Mouse (Mus musculus): ENCODE results near the gene Notum. TPM values are rescaled to one million over a fixed set of nuclear protein-coding genes. Genes with fewer than 3 reads are reported as not detected.
"Not testable (repeated sequence)": the region's sequence is repeated elsewhere in the genome, so short reads cannot be mapped to it uniquely, and the experiment has no call there.

Gene Notum
- polyA plus RNA-seq, 1 experiment from 2014 or later, result 1.4 TPM

DNA sequence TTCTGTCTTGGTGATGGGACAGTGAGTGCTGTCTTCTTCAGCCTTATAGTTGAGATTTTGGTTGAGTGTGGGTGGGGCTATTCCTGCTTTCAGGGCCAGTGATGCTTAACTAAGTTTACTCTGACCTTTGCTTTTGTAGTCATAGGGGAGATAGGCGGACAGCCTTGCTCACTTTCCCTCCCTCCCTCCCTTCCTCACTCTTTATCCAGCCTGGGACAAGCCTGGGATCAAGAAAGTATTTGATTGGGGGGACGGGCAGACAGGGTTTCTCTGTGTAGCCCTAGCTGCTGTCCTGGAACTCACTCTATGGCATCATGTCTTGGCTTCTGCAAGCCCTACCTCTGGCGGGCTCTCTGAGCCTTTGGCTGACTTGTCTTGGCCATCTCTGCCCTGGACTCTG is 32.5 kb upstream of the Notum start:
- Histone ChIP-seq H3K4me3 (no peak overlapping the region), H3K4me2 (no peak overlapping the region), H3K27ac (no peak overlapping the region), H3K4me1 (peaks cover 14% of the 10 kb centered on the region), H3K36me3 (replicated peaks) (0 out of 2 replicates have a peak, but pooled peaks cover 2% of the 10 kb centered on the region), H3K9me3 (no peaks in the 10 kb centered on the region), H3K9ac (no peak overlapping the region), H3K27me3 (replicated peaks) (no peaks in the 10 kb centered on the region)
- no peak for ATAC-seq (replicated peaks)
- WGBS, result 67% methylated on average over 3 of the region's 3 CpGs

DNA sequence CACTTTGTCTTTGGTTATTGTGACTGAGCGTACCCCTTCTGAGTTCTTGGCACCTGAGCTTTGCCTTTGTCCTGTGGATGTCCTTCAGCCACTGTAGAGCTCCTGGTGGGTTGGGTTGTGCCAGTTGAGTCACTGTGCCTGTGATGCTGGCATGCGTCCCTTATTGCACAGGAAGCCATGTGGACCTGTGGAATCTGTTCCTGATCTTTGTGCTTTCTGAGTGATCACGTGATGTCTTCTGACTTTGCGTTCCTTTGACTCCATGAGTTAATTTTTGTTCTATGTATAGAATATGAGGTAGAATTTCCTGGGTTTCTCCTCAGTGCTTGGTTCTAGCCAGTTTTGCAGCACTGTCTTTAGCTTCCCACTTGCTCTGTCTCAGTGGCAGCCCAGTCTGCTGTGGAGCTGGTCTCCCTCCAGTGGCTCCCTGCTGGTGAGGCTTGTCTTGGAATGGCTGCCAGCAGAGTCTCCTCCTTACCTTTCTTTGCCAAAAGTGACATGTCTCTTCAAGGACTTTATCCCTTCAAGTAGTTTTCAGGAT is 31.6 kb upstream of the Notum start:
- Histone ChIP-seq H3K4me3 (no peak overlapping the region), H3K9ac (no peak overlapping the region), H3K27ac (no peak overlapping the region), H3K27me3 (replicated peaks) (no peaks in the 10 kb centered on the region), H3K4me2 (no peak overlapping the region), H3K4me1 (peaks cover 14% of the 10 kb centered on the region), H3K9me3 (no peaks in the 10 kb centered on the region), H3K36me3 (replicated peaks) (peaks cover 2% of the 10 kb centered on the region; the same call in 1 of the 2 replicates)
- no peak for ATAC-seq (replicated peaks)
- 98% methylated on average over 4 of the region's 4 CpGs for WGBS

DNA sequence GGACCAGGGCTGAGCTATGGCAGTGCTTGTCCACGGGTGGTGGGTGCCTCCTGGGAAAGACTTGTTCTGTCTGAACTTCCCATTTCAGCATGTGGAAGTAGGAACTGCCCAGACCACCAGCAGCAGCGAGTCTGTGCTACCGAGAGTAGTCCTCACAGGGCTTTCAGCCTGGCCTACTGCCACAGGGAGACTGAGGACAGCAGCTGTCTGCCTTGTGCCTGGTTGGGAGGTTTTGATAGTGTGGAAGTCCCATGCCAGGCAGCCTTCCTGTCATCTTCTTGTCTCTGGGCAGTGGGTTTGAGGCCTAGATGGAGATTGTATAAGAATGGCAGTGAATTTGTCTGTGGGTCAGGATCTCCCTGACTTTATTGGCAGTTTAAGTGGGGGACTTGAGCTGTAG is 28.4 kb upstream of the Notum start:
- no peaks in the 10 kb centered on the region for H3K4me1 ChIP-seq
- H3K36me3 ChIP-seq (replicated peaks), result peaks cover 8% of the 10 kb centered on the region
- no peaks in the 10 kb centered on the region for H3K9me3 ChIP-seq
- H3K4me2 ChIP-seq, result no peak overlapping the region
- no peaks in the 10 kb centered on the region for H3K27me3 ChIP-seq (replicated peaks)
- no peak overlapping the region for H3K27ac ChIP-seq
- H3K9ac ChIP-seq, result no peak overlapping the region
- WGBS, result 87% methylated on average over 3 of the region's 3 CpGs
- no peak for ATAC-seq (replicated peaks)
- no peak overlapping the region for H3K4me3 ChIP-seq

DNA sequence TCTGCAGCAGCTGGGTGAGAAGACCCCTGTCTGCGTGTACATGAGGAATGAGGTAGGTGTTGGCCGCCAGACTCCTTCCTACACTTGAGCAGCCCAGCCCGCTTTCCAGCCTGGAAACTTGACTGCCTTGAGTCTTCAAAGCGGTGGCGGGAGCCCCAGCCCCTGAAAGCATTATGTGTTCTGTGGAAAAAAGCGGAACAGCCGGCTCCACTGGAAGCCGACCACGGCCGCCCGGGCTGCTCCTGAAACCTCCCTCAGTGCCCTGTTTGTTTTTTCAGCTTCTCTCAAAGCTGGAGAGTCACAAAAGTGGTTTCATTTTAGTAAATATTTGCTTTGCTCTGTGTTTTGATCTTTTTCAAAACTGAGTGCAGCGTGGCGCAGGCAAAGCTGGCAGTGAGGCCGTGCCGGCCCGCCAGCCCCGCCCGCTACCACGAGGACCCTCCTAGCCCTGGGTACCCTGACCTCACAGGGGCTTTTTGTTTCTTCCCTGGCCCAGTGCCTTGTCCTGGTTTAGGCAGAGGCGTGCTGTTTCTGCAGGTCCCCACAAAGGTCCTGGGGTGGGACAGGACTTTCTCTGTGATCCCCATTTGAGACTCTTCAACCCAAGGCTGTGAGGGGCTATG is 25.8 kb upstream of the Notum start:
- Histone ChIP-seq H3K4me1 (no peaks in the 10 kb centered on the region), H3K9ac (no peak overlapping the region), H3K4me3 (no peak overlapping the region), H3K9me3 (no peaks in the 10 kb centered on the region), H3K4me2 (no peak overlapping the region), H3K36me3 (replicated peaks) (peaks cover 15% of the 10 kb centered on the region), H3K27ac (no peak overlapping the region), H3K27me3 (replicated peaks) (no peaks in the 10 kb centered on the region)
- WGBS, result 76% methylated on average over 20 of the region's 20 CpGs
- no peak for ATAC-seq (replicated peaks)

DNA sequence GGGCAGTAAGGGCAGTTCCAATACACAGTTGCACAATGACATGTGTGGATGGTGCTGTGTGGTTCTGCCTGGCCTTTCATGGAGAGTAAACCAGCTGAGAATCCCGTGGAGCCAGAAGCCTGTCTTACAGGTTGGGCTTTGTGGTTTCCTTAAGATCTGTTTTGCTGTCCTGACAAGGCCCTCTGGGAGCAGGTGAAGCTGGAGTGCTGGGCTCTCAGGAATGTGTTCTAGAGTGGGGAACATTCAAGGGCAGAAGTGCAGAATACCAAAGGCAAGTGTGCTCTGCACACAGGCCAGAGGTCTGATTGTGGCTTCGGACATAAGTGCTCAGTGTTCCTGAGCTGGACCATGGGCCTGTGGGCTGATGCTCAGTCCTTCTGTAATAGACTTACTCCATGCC is 23.7 kb upstream of the Notum start:
- Histone ChIP-seq H3K27me3 (replicated peaks) (no peaks in the 10 kb centered on the region), H3K9me3 (no peaks in the 10 kb centered on the region), H3K4me1 (no peaks in the 10 kb centered on the region), H3K4me3 (no peak overlapping the region), H3K9ac (no peak overlapping the region), H3K4me2 (no peak overlapping the region), H3K36me3 (replicated peaks) (peaks cover 20% of the 10 kb centered on the region), H3K27ac (no peak overlapping the region)
- WGBS, result 99% methylated on average over 2 of the region's 2 CpGs
- ATAC-seq (replicated peaks), result no peak

DNA sequence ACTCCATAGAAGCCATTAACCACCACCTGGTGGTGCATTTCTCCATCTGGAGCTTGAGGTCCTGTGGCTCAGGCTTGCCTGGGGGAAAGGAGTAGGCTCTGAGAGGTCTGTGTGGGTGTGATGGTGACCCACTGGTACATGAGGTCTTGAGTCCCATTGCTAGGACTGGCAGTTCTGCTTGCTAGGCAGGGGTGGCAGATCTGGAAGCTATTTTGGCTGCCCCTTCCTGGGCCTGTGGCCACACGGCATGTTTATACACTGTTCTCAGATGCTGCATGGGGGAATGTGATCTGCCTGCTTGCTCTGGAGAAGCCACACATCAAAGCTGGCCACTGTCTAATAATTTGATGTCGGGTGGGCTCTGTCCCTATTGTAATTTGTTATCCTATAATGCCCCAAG is 23.1 kb upstream of the Notum start:
- no peak for ATAC-seq (replicated peaks)
- peaks cover 20% of the 10 kb centered on the region for H3K36me3 ChIP-seq (replicated peaks)
- WGBS, result 90% methylated on average over 2 of the region's 2 CpGs
- H3K27ac ChIP-seq, result no peak overlapping the region
- H3K4me2 ChIP-seq, result no peak overlapping the region
- H3K27me3 ChIP-seq (replicated peaks), result no peaks in the 10 kb centered on the region
- H3K9ac ChIP-seq, result no peak overlapping the region
- no peak overlapping the region for H3K4me3 ChIP-seq
- no peaks in the 10 kb centered on the region for H3K9me3 ChIP-seq
- H3K4me1 ChIP-seq, result no peaks in the 10 kb centered on the region

DNA sequence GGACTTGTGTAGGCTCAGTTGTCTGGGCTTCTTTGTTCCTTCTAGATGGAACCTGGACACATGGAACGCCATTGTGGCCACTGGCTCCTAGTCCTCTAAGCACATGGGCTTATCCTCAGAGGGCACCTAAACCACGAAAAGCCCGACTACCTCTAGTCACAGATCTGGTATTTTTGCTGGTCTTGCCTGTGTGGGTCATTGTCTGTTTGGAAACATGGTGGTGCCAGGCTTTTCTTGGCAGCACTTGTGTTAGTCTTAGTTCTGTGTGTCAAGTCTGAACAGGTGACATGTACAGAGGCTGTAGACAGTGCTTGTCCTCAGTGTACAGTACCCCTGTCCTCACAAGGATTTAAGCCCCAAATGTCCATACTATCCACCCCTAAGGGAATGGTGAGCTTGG is 22.6 kb upstream of the Notum start:
- H3K36me3 ChIP-seq (replicated peaks), result peaks cover 20% of the 10 kb centered on the region
- H3K27me3 ChIP-seq (replicated peaks), result no peaks in the 10 kb centered on the region
- no peak overlapping the region for H3K4me2 ChIP-seq
- H3K9ac ChIP-seq, result no peak overlapping the region
- H3K4me3 ChIP-seq, result no peak overlapping the region
- no peaks in the 10 kb centered on the region for H3K9me3 ChIP-seq
- no peaks in the 10 kb centered on the region for H3K4me1 ChIP-seq
- WGBS, result 94% methylated on average over 3 of the region's 3 CpGs
- no peak overlapping the region for H3K27ac ChIP-seq
- no peak for ATAC-seq (replicated peaks)

DNA sequence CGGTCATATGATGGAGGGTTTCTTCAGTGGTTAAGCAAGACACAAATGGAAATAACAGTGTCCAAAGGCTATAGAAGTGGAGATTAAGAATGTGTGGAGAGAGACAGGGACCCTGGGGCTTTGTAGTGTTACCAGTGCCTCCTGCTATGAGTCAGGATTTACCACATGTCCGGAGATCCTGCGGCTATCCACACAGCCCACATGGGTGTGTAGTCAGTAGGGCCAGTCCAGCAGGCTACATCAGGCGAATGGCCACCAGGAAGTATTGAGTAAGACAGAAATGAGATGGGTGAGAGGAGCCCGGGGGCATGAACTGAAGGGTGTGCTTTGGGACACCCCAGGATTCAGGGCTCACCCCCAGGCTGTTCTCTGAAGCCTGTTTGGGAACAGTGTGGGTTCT is 21.7 kb upstream of the Notum start:
- Histone ChIP-seq H3K36me3 (replicated peaks) (peaks cover 20% of the 10 kb centered on the region; the same call in 1 of the 2 replicates), H3K4me2 (no peak overlapping the region), H3K4me1 (no peaks in the 10 kb centered on the region), H3K4me3 (no peak overlapping the region), H3K9ac (no peak overlapping the region), H3K27ac (no peak overlapping the region), H3K9me3 (no peaks in the 10 kb centered on the region), H3K27me3 (replicated peaks) (no peaks in the 10 kb centered on the region)
- WGBS, result 93% methylated on average over 5 of the region's 5 CpGs
- ATAC-seq (replicated peaks), result no peak

DNA sequence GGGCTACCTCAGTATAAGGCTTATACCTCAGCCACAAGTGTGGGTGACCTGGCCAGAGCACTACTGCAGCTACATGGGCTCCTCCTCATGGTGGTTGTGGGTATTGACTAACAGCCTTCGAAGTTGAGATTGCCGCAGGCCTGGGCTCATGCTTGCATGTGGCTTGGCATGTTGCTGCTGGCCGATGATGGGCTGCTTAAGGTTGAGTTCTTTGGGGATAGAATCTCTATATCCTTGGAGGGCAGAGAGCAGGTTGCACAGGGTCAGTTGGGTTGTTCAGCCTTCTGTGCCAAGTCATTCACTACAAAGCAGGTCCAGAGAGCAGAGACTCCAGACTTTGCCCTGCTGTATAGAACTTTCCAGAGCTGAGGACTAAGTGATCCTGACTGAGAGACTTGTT is 18.9 kb upstream of the Notum start:
- Histone ChIP-seq H3K4me3 (no peak overlapping the region), H3K9ac (no peak overlapping the region), H3K27ac (no peak overlapping the region), H3K4me1 (0 out of 2 replicates have a peak, but pooled peaks cover 4% of the 10 kb centered on the region), H3K27me3 (replicated peaks) (no peaks in the 10 kb centered on the region), H3K9me3 (no peaks in the 10 kb centered on the region), H3K4me2 (no peak overlapping the region), H3K36me3 (replicated peaks) (peaks cover 14% of the 10 kb centered on the region; the same call in 1 of the 2 replicates)
- 72% methylated on average over 3 of the region's 3 CpGs for WGBS
- no peak for ATAC-seq (replicated peaks)

DNA sequence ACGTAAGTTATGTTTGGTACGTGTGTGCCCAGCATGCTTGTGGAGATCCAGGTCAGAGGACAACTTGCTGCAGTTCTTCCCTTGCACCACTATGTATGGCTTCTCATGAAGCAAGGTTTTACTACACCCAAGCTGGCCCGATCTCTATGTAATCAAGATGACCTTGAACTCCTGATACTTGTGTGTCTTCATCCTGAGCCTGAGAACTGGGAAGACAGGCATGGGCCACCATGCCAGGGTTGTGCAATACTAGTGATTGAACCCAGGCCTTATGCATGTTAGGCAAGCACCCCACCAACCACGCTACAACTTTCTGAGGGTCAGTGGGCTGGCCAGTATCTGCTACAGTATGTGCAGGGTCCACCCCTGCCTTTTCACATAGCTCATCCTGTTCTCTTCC is 16.0 kb upstream of the Notum start:
- peaks cover 17% of the 10 kb centered on the region for H3K4me1 ChIP-seq
- 95% methylated on average over 4 of the region's 4 CpGs for WGBS
- H3K27ac ChIP-seq, result no peak overlapping the region
- no peak overlapping the region for H3K4me2 ChIP-seq
- no peak overlapping the region for H3K4me3 ChIP-seq
- H3K27me3 ChIP-seq (replicated peaks), result no peaks in the 10 kb centered on the region
- H3K36me3 ChIP-seq (replicated peaks), result peaks cover 7% of the 10 kb centered on the region; the same call in 1 of the 2 replicates
- ATAC-seq (replicated peaks), result no peak
- H3K9me3 ChIP-seq, result no peaks in the 10 kb centered on the region
- no peak overlapping the region for H3K9ac ChIP-seq

DNA sequence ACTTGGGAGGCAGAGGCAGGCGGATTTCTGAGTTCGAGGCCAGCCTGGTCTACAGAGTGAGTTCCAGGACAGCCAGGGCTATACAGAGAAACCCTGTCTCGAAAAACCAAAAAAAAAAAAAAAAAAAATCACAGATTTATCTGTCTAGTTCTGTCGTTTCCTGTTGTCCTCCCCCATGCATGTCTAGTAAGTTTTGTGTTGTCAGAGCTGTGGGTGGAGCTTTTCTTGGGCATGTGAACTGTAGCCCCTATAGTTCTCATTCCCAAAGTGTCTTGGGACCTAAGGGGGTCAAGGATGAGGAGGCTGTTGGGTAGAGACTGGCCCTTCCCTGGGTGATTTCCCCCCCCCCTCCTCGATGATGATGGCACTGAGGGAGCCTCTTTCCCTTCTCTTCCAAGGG is 14.9 kb upstream of the Notum start:
- H3K27ac ChIP-seq; H3K4me2 ChIP-seq; H3K9ac ChIP-seq; H3K36me3 ChIP-seq (replicated peaks); H3K4me3 ChIP-seq; H3K9me3 ChIP-seq; ATAC-seq (replicated peaks); H3K27me3 ChIP-seq (replicated peaks): not testable (repeated sequence)
- H3K4me1 ChIP-seq, result peaks cover 17% of the 10 kb centered on the region
- WGBS, result 86% methylated on average over 5 of the region's 5 CpGs

DNA sequence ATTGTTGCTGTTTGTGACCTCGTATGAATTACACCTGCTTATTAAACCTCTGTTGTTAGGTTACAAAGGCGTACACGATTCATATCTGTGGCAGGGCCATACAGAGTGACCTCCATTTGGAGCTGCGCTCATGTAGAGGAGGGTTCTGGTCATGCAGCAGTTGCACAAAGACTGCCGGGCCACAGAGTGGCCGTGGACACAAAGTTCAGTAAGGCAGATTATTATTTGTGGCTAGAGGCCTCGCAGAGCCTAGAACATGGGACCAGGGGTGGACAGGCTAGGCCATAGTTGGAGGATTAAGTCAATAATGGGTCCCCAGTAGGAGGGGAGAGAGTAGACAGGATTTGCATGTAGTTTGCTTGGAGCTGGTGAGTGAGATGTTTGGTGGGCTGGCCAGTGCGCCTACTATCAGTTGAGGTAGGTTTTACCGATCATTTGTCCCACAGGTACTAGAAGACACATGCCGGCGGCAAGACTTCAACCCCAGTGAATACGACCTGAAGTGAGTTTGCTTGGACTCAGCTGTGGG is 12.7 kb upstream of the Notum start:
- Histone ChIP-seq H3K4me3 (peak overlapping the region; percentile 79), H3K27me3 (replicated peaks) (no peaks in the 10 kb centered on the region), H3K9ac (peak overlapping the region; percentile 67), H3K4me1 (peaks cover 17% of the 10 kb centered on the region), H3K36me3 (replicated peaks) (no peaks in the 10 kb centered on the region; the same call in 1 of the 2 replicates), H3K27ac (peak overlapping the region; percentile 94), H3K9me3 (no peaks in the 10 kb centered on the region), H3K4me2 (peak overlapping the region; percentile 66)
- WGBS, result 31% methylated on average over 12 of the region's 12 CpGs
- peak; percentile 59 for ATAC-seq (replicated peaks)
